Mouse (Mus musculus): ENCODE data around the gene Rapgef3. TPM values are rescaled to one million over a fixed set of nuclear protein-coding genes. Genes with fewer than 3 reads are reported as not detected.

The Rapgef3 gene
- total RNA-seq, 2 experiments from 2014 or later = 35.7 to 52.9 TPM

DNA sequence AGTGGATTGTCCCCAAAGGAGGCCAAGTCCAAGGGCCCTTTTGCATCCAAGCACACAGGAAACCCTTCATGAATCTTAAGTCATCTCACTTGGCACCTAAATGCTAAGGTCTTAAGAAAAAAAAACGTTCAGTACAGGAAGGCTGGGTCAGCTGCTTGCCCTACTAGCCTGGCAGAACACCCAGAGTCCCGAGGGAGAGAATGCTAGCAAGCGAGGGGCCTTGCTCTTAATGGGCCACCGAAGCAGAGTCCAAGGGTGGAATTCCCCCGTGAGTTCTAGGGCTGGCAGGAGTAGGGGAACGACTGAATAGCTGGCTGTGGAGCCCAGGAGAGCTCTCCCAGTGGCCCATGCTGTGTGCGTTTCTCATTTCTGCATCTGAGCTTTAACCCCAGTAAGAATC lies 39.0 kb downstream of the Rapgef3 start:
- DNase-seq (ENCODE audit: low spot score in 2 of 2) = no peak
- intact Hi-C loops (cut with DNase I) = loop anchor here (2.0 kb wide), 1 partner anchor 38 kb away; the partner anchor contains the start of gene Rapgef3

- intact Hi-C loops (cut with DNase I) = loop anchor here (2.0 kb wide), 1 partner anchor 38 kb away; the partner anchor contains the start of gene Rapgef3
- no peak for DNase-seq (ENCODE audit: low spot score in 2 of 2)
These were observed 39.4 kb downstream of the Rapgef3 start for GRCm38 (mm10) chr15:97728394-97728793.

GRCm38 (mm10) chr15:97727520-97727919 lies 40.3 kb downstream of the Rapgef3 start:
- intact Hi-C loops (cut with DNase I) = no loop called here
- DNase-seq (ENCODE audit: low spot score in 2 of 2) = no peak

DNA sequence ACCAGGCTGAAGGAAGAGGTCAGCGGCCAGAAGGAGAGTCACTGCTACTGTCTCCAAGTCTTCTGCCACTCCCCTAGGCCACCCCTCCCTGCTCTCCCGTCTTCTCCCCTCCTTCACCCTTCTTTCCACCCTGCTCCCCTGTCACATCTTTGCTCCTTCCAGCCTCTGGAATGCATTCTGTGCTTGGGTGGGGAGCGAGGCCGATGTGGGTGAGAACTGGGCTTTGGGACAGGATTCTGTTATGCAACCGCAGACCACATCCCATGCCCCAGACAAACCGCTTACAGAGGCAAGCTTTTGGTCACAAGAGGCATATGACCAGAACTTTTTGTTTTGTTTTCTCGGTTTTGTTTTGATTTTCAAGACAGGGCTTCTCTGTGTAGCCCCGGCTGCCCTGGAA lies 40.7 kb downstream of the Rapgef3 start:
- intact Hi-C loops (cut with DNase I) = no loop called here
- no peak for DNase-seq (ENCODE audit: low spot score in 2 of 2)

GRCm38 (mm10) chr15:97726310-97726709 lies 41.5 kb downstream of the Rapgef3 start:
- DNase-seq (ENCODE audit: low spot score in 2 of 2) = no peak
- intact Hi-C loops (cut with DNase I) = no loop called here

DNA sequence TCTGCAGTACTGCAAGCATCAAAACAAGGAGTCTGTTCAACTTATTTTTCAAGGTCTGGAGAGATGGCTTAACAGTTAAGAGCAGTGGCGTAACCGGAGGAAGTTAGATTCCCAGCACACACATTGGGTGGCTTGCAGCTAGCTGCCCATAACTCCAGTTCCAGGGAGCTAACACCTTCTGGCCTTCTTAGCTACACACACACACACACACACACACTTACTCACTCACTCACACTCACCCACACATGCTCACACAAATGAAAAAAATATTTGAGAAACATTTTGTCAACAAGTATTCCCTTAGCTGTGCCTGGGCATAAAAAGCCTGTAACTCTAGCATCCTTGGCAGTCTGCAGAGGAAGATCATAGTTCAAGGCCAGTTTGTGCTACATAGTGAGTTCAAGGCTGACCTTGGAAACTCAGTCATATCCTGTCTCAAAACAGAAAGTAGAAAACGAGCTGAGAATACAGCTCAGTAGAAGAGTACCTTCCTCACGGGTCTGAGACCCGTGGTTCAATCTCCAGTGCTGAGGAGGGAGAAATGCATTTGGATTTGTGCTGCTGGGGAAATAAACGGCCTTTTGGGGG lies 42.5 kb downstream of the Rapgef3 start:
- intact Hi-C loops (cut with DNase I) = no loop called here
- no peak for DNase-seq (ENCODE audit: low spot score in 2 of 2)

DNA sequence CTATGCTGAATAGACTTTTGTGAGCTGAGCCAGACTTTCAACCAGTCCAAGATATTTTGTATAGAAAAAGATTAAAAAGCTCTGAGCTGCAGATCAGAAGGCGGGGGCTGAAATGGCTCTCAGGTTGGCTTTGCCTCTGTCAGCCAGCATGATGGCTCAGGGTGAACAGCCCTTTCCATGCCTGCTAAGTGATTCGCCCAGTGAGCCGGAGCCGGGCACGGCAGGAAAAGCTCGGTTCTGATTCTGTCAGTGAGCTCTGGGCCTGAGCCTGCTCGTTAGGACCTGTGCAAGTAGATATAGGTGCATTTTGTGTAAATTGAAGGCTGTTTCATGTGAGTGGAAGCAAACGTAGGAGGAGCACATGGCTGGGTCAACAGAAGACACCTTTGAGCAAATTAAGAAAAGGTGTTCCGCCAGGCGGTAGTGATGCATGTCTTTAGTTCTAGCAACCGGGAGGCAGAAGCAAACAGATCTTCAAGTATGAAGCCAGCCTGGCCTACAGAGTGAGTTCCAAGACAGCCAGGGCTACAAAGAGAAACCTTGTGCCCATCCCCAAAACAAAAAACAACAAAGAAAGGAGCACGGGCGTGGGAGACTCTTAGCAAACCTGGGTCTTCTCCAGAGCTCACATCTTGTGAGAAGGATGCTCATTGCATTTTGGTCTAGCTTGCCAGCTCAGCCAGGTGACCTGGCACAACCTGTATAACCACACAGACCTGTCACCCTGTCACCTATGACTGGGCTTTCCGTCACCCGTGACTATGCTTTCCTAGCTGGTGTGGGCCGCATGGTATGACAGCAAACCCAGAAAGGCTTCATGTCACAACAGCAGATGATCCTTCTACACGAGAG lies 43.2 kb downstream of the Rapgef3 start:
- no peak for DNase-seq (ENCODE audit: low spot score in 2 of 2)
- intact Hi-C loops (cut with DNase I) = no loop called here

DNA sequence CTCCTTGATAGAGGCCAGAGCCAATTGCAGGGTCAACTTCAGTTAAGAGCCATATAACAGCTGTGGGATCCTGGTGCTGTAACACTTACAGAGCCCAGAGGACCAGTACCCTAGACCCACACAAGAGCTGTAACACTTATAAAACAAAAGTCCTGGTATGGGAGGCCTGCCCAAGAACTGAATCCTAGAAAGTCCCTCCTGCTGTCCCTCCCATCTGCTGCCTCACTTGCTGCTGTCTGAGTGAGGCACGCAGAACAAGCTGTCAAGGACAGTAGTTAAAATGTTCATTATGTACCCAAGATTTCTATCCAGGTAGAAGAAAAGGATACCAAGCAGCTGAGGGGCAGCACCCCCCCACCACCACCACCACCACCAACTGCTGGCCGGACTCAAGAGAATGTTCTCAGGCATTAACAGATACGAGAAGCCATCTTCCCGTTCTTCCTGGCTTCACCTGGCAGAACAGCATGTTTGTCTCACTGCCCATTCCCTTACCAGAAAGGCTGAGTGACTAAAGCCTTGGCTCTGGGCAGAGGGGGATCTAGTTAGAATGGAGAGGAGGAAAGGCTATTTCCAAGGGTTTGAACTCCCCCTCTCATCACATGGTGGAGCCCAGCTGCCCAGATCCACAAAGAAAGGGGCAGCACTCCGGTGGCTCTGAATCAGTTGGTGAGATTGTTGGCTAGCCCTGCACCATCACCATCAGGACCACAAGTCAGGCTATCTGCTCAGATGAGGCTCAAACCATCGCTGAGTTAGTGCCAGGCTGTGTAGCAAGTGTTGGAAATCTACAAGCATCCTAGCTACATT lies 44.0 kb downstream of the Rapgef3 start:
- DNase-seq (ENCODE audit: low spot score in 2 of 2) = no peak
- intact Hi-C loops (cut with DNase I) = no loop called here

- DNase-seq (ENCODE audit: low spot score in 2 of 2) = no peak
- intact Hi-C loops (cut with DNase I) = no loop called here
These were observed 46.6 kb downstream of the Rapgef3 start for GRCm38 (mm10) chr15:97721008-97721701.

- intact Hi-C loops (cut with DNase I) = no loop called here
- DNase-seq (ENCODE audit: low spot score in 2 of 2) = no peak
These were observed 47.6 kb downstream of the Rapgef3 start for GRCm38 (mm10) chr15:97720026-97720675.

DNA sequence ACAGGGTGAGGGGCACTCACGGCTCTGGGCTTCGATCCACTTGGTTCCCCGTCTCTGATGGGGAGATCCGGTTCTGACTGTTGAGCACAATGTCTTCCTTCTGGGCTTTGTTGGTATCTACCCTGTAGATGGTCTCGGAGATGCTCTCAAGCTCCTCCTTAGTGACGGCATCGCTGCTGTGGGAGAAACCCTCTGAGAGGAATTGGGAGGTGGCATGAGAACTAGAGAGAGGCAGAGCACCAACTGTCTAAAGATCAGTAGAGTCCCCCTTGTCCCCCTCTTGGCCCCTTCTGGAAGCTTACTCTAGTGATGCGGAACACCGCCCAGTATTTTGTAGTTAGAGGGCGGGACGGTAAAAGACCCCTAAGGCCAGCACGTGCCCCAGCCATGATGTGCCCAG lies 48.3 kb downstream of the Rapgef3 start:
- DNase-seq (ENCODE audit: low spot score in 2 of 2) = no peak
- intact Hi-C loops (cut with DNase I) = loop anchor here (2.0 kb wide), 1 partner anchor 129 kb away; no protein-coding TSS in a partner anchor

- DNase-seq (ENCODE audit: low spot score in 2 of 2) = no peak
- intact Hi-C loops (cut with DNase I) = loop anchor here (2.0 kb wide), 1 partner anchor 130 kb away; no protein-coding TSS in a partner anchor
These were observed 49.1 kb downstream of the Rapgef3 start for GRCm38 (mm10) chr15:97718535-97719155.

DNA sequence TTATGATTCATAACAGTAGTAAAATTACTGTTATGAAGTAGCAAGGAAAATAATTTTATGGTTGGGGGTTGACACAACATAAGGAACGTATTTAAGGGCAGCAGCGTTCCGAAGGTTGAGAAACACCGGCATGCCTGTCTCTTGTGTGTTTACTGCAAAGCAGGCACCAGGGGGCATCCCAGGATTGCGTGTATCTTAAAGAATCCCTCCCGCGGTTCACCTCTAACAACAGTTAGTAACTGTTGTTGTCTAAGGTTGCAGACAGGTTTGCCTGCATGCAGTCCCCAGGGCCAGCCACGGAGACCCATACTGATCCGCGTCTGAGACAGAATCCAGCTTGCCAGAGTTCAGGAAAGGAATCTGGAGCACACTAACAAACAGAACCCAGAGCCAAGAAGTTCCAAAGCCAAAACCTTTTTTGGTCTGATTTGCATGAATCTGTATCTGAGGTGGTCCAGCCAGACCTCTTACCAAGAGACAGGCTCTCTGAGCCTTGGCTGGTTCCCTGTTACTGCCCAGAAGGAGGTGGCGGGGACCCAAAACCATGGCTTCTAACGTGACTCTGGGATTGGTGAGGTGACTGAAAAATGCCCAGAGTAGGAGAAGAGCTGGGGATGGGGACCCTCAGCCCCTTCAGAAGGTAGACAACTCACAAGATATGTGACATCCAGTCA lies 49.8 kb downstream of the Rapgef3 start:
- intact Hi-C loops (cut with DNase I) = loop anchor here (1.0 to 2.0 kb wide), 3 partner anchors 58 to 234 kb away; no protein-coding TSS in a partner anchor
- peak in 1 of 2 experiments; percentile 50 for DNase-seq (ENCODE audit: low spot score in 2 of 2)

DNA sequence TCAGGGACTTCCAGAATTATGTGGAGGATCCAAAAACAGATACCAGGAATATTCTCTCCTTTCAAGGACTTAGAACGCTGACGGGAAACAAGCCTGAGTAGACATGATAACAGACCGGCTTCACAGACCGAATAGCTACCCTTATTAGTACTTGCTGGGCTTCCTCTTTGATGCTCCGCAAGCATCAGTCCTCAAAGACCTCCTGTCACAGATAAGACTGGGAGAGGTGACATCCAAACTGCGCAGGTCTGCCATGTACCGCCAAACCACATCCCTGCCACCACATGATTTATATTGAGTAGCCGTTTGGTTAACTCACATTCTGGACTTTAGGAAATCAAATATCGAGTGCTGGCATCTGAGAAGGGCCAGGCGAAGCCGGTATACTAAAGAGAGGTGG lies 51.0 kb downstream of the Rapgef3 start:
- intact Hi-C loops (cut with DNase I) = loop anchor here (1.0 kb wide), 2 partner anchors 60 to 236 kb away; no protein-coding TSS in a partner anchor
- no peak for DNase-seq (ENCODE audit: low spot score in 2 of 2)

GRCm38 (mm10) chr15:97715734-97716133 lies 52.0 kb downstream of the Rapgef3 start:
- intact Hi-C loops (cut with DNase I) = no loop called here
- DNase-seq (ENCODE audit: low spot score in 2 of 2) = no peak

GRCm38 (mm10) chr15:97715083-97715482 lies 52.7 kb downstream of the Rapgef3 start:
- DNase-seq (ENCODE audit: low spot score in 2 of 2) = no peak
- intact Hi-C loops (cut with DNase I) = no loop called here

DNA sequence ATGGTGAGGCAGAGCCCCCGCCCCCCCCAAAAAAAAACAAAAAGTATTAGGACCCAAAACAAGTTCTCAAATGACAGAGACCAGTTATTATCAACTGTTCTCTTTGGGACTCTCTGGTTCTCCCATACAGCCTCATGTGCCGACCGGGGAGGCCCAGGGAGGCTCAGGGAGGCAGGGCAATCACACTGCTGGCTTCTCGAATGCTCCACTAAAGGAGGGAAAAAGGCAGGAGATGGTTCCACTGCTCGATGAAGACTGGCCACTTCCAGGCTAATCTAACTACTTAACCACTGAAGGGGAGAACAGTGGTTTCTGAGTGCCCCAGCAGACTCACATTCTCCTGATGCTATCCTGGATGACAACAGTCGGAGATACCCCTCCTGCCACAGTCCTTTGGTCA lies 55.2 kb downstream of the Rapgef3 start:
- intact Hi-C loops (cut with DNase I) = no loop called here
- no peak for DNase-seq (ENCODE audit: low spot score in 2 of 2)

- intact Hi-C loops (cut with DNase I) = no loop called here
- no peak for DNase-seq (ENCODE audit: low spot score in 2 of 2)
These were observed 56.9 kb downstream of the Rapgef3 start for GRCm38 (mm10) chr15:97710906-97711305.
